Mouse (Mus musculus) megakaryocyte, embryonic 14.5 days (primary cell): ENCODE data around the gene Zfp985.
"Not testable (repeated sequence)": the region's sequence is repeated elsewhere in the genome, so short reads cannot be mapped to it uniquely, and the experiment has no call there.

ENCODE experiments used
- FLI1 ChIP-seq: IDR thresholded peaks from 2 replicates; pipeline ENCODE4 v1.6.1; 2012; ENCODE audit warnings: low read length, inconsistent platforms, mixed read lengths
- GATA1 ChIP-seq: IDR thresholded peaks from 3 replicates; pipeline ENCODE4 v1.6.1; 2012; ENCODE audit warnings: mixed read lengths, low read length, inconsistent platforms, borderline replicate concordance

GRCm38 (mm10) chr4:147633818-147634262 lies 80.8 kb downstream of the Zfp985 start:
- TF ChIP-seq GATA1, FLI1: not testable (repeated sequence)
